Mouse (Mus musculus): ENCODE measurements around the gene Ctxn1.

The Ctxn1 gene

DNA sequence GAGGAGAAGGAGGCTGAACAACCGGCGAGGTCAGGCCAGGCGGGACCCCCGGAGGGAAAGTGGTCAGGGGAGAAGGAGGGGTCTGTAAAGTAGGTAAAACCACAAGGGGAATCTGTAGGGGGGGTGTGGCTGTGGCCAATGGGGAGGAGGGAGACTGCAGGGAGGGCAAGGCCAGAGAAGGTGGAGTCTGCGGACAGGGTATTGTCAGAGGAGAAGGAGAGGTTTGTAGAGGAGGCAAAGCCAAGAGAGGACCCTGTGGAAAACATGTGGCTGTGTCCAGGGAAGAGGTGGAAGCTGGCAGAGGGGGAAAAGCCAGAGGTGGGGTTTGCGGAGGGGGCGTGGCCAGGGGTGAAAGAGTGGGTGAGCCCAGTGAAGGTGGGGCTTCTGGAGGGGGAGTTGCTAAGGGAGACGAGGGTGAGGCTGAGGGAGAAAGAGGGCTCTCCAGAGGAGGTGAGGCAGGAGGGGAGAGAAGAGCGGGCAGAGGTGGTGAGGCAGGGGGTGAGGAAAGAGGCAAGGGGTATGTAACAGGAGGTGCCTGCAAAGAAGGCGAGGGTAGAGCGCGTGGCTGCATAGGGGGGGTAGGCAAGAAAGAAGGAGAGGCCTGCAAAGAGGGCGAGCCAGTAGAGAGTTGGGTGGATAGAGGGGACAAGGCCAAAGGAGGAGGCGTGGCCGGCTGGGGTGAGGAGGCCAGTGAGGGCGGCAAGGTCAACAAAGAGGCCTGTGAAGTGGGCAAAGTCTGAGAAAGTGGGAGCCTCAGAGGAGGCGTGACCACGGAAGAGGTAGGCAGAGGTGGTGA lies 45.7 kb downstream of the Ctxn1 start:
- no peak for DNase-seq (ENCODE audit: low read depth)

DNA sequence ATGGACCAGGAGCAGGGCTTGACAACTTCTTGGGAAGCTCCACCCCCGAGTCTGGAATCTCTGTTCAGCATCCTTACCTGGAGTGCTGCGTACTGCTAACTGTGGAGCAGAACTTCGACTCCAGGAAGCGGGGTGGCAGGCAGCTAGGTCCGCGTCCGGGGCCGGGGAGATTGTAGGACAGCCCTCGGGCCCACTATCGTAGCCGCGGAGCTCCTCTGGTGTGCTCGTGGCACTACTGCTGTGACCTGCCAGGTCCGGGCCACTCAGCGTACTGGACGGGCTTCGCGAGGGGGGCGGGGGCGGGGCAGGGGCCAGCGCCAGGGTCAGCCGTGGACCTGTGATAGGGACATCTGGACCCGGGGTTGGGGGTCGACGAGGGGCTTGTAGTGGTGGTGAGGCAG lies 46.3 kb downstream of the Ctxn1 start:
- no peak for DNase-seq (ENCODE audit: low read depth)

GRCm38 (mm10) chr8:4211097-4211496 lies 48.0 kb downstream of the Ctxn1 start:
- DNase-seq (ENCODE audit: low read depth), result no peak
